Mouse (Mus musculus) spleen, adult 18-20 months (tissue): ENCODE measurements around the gene Ap1m2.
"Not testable (repeated sequence)": the region's sequence is repeated elsewhere in the genome, so short reads cannot be mapped to it uniquely, and the experiment has no call there.

Source experiments
- DNase-seq, 2 experiments: peaks; one replicate each; pipeline ENCODE4 v3.0.0; 2022; ENCODE audit warnings: mixed read lengths in 2 of 2

Ap1m2 gene

DNA sequence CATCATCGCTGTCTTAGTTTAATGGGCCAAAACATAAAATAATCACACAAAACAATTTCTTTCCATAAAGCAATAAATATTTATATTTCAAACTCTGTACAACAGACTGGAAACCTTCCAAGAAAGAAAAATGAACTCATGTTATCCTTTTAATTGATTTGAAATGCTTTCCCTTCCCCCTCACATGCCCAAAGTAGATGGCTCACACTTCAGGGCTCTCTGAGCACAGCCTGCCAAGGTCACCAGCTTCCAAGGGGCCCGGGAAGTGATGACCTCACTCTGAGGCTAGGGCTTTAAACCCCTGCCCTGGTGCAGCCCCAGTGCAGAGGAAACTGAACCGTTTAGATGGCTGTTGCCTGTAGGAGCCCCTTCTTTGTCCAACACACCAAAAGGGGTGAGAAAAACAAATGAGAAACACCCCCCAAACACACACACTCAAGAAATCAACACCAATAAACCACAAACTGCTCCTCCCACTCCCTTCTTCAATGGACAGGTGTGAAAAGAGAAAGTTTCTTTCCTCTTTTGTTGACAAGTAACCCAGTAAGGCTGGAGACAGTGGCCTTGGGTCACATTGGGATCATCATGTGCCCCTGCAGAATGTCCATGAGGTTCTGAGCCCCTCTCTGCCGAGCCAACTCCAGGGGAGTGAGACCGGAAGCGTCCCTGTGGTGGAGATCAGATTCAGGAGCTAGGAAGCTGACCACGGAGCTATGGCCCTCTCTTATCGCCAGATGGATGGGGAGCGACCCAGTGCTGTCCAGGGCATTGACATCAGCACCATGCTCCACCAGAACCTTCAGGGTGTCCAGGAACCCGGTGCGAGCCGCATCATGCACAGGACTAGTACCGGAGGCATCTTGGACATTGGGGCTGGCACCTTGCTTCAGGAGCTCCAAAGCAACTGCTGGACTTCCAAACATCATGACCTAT lies 23.5 kb downstream of the Ap1m2 start:
- peak in 1 of 2 experiments; percentile 28 for DNase-seq

DNA sequence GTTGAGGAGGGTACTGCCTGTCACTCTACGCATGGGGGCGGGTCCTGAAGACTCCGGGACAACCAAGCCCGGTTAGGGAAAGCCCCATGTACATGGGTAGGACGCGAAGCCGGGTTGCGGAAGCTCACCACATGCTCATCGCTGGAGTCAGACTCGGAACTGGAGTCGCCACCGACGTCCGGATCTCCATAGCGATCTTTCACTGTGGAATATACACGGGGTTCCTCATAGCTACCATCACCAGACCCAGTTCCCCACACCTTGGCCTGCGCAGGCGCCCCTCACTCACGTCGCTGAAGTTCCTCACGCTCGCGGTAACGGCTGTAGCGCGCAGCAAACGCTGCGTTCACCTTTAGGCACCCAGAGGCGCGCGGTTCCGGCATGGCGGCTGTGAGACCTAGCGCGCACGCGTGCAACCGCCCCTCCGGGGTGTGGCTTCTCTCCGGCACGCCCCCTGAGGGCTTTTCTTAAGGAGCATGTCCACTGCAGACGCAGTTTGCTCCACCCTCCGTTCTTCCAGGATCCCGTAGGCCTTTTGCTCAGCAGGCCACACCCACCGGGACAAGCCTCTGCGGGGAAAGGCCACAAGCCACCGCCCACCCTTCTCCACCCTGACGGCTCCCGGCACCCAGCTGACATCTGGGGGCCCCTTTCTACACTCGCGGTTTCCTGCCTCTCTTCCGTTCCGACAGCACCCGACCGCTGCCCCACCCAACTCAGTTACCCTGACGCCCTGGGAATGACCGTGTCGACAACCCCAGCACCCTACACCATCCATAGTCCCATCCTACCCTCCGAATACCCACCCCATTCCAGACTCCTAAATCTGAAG lies 24.4 kb downstream of the Ap1m2 start, which contains the start of gene Kri1:
Gene Kri1, minus strand, starts transcription at position 399 of the 832 bp plus-strand sequence.
- peak; percentile 95 to 97 for DNase-seq

DNA sequence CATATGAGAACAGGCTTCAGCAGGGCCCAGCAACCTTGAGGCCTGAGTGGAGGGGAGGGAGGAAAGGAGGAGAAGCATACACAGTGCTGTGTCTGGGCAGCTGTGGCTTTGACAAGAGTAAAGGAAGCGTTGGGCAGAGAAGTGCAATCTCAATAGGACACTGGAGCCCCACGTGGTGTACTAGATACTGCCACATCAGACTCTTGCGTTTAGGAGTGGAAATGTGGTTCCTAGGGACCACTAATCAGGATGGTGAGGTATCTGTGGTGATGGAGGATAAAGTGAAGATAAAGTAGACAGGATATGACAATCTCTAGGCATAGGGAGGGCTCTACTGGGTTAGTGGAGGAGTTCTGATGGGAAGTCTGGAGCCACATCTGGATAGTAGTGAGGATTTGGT lies 25.4 kb downstream of the Ap1m2 start:
- DNase-seq: no peak

DNA sequence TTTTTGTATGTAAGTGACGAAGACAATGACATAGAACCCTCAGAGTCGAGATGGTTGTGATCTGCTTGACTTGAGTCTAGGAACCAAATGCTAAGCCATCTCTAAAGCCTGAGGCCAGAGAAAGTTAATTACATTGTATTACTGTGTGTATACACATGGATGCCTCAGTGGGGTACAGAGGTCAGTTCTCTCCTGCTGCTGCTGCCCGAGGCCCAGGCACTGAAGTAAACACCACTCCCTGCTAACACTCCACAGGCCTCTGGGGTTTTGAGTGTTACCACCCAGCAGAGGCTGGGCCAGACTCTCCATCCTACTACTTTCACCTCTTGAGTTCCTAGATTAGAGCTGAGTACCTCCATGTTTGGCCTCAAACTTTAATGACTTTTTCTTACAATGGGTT lies 28.1 kb downstream of the Ap1m2 start:
- DNase-seq: no peak

DNA sequence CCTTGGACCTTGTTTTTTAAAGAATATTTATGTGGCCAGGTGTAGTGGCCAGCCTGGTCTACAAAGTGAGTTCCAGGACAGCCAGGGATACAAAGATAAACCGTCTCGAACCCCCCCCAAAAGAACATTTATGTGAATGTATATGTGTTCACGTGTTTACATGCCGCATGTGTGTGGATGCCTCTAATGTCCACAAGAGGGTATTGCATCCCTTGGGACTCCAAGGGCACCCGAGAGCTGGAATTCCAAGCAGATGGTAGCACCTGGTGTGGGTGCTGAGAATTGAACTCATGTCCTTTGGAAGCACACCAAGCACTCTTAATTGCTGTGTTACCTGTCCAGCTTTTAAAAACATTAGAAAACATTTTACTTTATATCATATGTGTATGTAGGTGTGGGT lies 28.5 kb downstream of the Ap1m2 start:
- DNase-seq: no peak

DNA sequence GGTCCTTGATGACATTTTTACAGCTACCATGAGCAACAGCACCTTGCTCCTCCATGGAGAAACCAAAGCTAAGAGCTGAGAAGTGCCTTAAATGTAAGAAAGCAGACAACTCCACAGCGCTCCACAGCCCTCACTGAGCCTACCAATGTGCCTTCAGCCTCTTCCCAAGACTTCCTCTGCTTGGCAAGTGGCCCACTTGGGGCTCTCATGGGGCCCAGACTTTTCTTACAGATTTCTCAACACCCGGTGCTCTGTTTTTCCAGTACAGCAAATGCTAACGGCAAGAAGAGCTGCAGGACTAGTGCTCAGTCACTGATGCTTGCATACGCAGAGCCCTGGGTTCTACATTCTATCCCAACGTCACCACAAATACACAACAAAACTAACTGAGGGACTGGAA lies 34.4 kb downstream of the Ap1m2 start:
- no peak for DNase-seq

DNA sequence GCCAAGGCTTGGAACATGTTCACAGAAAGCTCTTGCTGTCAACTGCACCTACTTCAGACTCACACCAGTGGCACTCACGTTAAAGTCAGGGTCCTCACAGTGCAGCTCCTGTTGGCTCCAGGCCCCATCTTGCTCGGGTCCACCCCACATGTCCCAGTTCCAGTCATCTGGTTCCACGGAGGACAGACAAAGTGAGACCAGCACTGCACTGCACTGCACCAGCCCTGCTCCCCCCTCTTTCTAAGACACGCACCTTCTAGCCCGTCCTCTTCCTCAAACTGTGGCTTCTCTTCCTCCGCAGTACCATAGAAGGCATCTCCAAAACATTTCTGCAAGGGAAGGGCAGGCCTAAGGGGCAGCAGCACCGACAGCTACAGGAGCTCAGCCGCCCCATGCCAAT lies 35.8 kb downstream of the Ap1m2 start:
- DNase-seq: no peak

DNA sequence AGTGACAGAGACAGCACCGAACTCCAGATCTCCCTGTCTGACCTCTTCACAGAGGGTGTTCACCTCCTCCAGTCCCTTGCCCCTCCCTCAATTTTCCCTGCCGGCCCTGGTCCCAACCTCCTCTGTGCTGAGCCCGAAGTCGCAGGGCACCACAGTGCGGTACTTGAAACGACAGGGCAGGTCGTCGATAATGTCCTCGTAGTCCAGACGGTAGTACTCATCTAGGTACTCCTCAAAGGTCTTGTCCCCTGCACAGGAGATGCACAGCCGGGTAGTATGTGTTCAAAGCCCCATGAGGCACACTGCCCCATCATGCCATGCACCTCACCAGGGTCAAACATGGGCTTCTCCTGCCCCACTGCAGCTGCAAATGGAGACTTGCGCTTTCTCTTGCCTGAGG lies 36.4 kb downstream of the Ap1m2 start:
- no peak for DNase-seq

DNA sequence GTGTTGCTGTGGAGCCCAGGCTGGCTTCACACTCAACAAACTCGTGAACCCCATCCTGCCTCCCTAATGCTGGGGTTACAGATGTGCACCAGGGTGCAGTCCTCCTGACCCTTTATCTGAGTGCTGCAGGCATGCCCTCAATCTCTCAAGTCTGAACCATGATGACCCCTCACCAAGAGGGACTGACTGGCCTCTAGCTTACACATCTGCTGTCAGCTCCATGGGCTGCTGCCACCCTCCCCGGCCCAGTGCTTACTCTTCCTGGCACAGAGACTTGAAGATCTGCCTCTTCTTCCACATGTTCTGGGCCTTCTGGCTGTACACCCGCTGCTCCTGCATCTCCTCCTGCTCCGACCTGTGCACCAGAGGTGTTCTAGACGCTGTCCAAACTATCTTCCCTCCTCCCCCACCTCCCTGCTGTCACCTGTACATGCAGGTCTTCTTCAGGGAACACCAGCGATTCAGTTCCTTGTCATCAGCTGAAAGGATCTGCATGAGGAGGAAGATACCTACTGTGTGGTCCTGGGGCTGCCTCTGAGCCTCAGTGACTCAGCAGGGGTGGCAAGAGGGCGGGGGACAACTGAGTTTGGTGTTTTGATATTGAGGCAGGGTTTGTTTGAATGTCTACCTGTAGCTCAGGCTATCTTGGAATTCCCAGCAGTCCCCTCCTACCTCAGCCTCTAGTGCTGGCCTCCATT lies 37.0 kb downstream of the Ap1m2 start:
- DNase-seq: no peak

DNA sequence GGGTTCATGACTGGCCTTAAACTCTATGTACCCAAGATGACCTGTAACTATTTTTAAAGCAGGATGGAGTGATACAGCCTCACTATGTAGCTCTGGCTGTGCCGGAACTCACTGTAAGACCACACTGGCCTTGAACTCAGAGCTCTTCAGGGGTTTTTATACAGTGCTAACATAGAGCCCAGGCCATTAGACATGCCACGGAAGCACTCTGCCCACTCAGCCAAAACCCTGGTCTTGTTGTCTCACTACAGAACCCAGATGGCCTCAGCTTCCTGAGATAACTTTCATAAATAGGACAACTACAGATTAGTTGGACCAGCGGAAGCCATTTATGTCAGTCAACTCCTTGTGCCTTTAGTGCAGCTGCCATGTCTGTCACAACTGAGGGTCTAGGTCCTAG lies 37.8 kb downstream of the Ap1m2 start:
- no peak for DNase-seq

DNA sequence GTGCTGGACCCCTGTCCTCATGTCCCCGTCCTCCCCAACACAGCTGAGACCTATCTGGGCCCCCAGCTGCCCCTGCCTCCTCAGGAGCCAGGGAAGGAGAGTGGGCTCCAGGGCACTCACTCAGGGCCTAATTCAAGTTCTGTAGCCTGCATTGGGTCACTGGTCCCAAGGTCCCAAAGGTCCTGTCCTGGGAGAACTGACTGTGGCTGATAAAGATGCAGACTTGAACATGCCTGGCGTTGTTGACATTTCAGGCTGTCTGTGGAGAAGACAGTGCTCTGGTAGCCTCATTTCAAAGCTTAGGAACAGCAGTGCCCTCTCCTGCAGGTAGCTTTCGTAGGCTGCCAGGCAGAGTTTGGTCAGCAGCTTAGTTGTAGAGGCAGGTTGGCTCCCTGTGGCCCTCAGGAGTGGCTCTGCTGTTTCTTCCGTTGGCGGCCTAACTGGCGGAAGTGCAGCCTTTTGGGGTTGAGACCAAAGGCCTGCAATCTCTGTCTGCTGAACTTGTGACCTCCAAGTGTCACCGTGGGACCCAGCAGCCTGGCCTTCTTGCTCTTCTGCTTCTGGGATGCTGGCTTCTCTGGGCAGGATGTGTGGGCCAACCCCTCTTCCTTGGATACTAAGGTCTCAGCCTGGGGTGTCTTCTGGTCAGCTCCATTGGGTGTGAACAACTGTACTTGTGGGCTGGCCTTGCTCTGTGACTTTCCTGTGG lies 38.5 kb downstream of the Ap1m2 start:
- no peak for DNase-seq

DNA sequence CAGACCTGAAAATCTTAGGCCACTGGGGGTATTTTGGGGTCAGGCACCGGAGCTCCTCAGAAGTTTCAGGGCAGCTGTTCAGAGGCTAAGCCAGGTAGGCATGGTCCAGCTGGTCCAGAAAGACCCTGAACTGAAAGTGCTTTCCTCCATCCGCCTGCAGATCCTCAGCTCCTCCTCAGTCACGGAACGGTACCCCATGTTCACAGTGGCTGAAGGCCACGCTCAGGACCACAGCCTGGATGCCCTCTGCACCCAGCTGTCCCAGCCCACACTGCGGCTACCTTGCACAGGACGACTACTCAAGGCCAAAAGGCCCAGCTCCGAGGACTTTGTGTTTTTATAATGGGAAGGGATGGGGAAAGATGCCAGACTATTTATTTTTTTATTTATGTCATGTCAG lies 39.0 kb downstream of the Ap1m2 start:
- DNase-seq: no peak

DNA sequence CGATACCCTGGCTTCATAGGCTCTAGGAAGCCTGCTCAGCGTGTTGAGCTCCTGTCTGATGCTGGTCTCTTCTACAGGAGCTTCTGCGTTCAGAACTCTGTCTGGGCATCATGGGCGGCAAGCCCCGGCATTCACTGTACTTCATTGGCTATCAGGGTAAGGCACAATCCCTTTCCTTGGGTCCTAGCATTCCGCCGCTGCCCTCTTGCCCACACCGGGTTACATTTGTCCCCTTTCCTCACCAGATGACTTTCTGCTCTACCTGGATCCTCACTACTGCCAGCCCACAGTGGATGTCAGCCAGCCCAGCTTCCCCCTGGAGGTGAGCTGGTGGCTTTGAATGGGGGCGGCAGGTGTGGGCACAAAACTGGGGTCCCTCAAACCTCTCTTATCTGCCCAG lies 39.7 kb downstream of the Ap1m2 start:
- no peak for DNase-seq

DNA sequence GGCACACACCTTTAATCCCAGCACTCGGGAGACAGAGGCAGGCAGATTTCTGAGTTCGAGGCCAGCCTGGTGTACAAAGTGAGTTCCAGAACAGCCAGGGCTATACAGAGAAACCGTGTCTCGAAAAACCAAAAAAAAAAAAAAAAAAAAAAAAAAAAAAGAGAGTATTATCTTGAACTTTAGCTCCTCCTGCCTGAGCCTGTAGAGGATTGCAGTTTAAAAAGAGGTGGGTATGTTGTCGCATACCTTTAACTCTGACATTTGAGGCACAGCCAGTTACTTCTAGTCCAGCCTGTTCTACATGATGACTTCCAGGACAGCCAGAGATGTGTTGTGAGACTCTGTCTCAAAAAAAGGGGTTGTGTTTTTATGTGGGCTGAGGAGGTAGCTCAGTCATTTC lies 42.5 kb downstream of the Ap1m2 start:
- DNase-seq: not testable (repeated sequence)

DNA sequence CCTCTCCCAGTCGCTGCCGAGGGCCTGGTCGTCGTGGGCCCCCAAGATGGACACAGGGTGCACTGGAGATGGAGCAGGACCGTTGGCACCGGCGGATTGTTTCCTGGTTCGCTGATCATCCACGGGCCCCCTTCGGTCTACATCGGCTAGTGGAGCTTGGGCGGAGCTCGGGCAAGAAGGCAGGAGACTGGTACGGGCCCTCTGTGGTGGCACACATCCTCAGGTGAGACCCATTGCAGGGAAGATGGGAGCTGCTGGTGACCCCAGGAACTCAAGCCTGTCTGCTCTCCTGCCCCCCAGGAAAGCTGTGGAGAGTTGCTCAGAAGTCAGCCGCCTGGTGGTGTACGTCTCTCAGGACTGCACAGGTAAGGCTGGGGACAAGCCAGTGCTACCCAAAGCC lies 43.8 kb downstream of the Ap1m2 start:
- DNase-seq: peak in 1 of 2 experiments; percentile 5

DNA sequence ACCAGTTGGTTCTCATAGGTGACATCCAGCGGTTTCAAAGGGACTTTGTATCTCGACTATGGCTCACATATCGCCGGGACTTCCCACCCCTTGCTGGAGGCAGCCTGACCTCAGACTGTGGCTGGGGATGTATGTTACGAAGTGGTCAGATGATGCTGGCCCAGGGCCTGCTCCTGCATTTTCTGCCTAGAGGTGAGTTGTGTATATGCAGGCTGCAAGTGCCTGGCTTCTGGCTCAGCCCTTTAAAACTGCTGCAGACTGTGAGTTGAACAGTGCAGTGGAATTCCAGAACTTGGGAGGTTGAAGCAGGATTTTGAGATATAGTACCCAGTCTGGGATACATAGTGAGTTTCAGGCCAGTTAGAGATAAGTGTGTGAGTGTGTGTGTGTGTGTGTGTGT lies 45.2 kb downstream of the Ap1m2 start:
- DNase-seq: no peak

DNA sequence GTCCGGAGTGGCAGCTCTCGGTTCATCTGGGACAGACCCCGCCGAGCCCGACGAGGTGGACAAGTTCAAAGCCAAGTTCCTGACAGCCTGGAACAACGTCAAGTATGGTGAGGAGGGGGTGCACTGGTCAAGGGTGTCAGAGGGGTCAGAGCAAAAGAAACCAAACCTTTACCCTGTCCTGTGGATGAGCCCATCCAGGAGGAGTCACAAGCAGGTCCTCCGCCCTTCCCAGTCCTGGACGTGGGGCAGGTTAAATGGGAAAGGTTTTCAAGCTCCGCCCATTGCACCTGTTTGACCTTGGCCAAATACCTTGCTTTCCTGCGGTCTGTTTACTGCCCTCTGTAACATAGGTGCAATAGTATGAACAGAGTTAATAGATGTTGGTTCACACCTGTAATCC lies 46.5 kb downstream of the Ap1m2 start:
- no peak for DNase-seq

DNA sequence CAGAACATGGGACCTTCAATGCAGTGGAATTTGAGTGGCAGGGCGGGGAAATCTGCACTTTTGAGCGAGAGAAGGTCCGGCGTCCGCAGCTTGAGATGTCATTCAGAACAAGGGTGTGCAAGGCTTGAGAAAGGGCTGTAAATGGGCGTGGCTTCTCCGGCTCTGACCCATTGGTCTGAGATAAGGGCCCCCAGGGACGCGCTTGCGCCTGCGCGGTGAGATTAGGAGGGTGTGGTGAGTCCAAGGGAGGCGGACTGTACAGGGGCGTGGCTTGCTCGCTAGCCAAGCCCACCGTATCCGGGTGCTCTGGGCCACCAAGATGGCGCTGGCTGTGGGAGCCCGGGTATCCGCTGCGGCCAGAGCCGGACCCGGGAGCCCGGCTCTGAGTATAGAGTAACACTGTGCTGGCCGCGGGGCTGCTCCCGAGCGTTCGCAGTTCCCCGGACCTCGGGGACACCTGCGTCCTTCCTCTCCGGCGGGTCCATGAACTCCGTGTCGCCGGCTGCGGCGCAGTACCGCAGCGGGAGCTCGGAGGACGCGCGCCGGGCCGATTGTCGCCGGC lies 47.1 kb downstream of the Ap1m2 start, which contains the start of gene Atg4d:
Gene Atg4d, plus strand, starts transcription at position 294 of the 562 bp plus-strand sequence.
- DNase-seq: peak; percentile 97 to 99

DNA sequence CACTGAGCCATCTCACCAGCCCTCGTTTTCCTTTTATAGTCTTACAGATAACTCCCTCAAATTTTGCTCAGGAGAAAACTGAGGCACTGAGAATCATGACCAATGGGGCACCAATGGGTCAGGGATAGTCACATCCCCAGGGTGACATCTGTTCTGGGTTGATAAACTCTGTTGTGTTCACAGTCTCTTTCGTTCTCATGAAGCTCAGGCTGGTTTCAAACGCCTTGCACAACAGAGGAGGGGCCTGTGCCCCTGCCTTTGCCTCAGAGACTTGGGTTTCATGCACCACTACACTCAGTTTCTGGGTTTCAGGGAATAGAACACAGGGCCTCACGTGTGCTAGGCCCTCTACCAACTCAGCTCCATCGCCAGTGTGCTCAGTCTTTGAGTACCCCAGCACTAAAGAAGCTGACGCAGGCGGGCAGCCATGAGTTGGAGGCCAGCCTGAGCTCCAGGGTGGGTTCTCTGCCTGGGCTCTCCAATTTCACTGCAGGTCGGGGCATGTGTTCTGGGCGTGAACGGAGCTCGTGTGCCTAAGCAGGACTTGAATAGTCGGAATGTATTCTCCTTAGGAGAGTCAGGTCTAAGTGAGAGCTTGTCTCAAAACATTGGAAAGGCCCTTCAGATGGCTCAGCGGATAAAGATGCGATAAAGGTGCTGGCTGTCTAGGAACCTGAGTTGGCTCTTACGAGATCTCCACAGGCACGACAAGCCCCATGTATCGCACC lies 47.7 kb downstream of the Ap1m2 start:
- peak in 1 of 2 experiments; percentile 15 for DNase-seq

DNA sequence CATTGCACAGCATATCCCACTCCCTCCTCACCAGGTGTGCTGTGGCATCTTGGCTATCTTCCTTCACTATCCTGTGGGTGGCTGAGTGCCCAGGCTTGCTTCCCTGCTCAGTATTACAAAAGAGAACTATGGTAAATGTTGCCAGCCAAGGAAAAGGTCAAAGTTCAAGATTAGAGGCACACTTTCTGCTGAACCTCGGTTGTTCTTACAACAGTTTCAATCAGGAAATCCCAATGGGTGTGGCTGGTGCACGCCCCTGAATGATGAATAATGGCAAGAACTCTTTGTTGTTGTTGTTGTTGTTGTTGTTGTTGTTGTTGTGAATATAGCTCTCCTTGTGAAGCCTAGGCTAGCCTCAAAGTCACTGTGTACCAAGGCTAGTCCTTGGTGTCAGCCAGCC lies 50.3 kb downstream of the Ap1m2 start:
- no peak for DNase-seq

DNA sequence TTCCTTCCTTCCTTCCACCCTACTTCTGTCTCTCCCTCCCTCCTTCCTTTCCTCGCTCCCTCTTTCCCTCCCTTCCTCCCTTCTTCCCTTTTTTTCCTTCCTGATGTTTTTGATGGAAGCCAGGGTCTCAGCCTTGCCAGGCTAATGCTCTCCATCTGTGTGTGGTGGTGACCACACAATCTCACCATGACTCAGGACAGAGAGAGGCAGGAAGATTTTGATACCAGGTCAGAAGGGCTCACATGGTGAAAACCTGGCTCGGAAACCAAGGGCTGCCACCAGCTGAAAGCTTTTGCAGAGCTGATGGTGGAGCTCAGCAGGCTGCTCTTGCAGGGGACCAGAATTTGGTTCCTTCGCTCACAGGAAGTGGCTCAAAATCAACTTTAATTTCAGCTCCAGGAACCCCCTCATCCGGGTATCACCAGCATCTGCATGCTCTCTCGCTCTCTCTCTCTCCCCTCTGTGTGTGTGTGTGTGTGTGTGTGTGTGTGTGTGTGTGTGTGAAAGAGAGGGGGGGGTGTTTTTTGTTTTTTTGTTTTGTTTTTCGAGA lies 51.6 kb downstream of the Ap1m2 start:
- DNase-seq: no peak
